Mouse (Mus musculus) inflammation-experienced regulatory T-cells, adult 16 weeks (primary cell): ENCODE data around the gene Fbxl4. TPM values are rescaled to one million over a fixed set of nuclear protein-coding genes. Genes with fewer than 3 reads are reported as not detected.

ENCODE experiments used
- polyA plus RNA-seq: library from polyadenylated mRNA; unstranded; fragments of 100-300 nt; shearing (Covaris generic); gene quantifications from one replicate; pipeline ENCODE4 v1.2.1, GENCODE M21; 2017

Fbxl4 gene
- 21.7 TPM for polyA plus RNA-seq

GRCm38 (mm10) chr4:22357266-22357930 lies at the start of gene Fbxl4:
TSS of gene Fbxl4 (plus strand) at chr4:22357543.

Other genes with a start within 250 kb of the Fbxl4 start
- gene Pou3f2, start 130.8 kb downstream of the Fbxl4 start, polyA plus RNA-seq, result 0.07 TPM